Mouse (Mus musculus) forebrain, embryonic 10.5 days (tissue): Measurements from ENCODE around the gene Zfp526. TPM values are rescaled to one million over a fixed set of nuclear protein-coding genes. Genes with fewer than 3 reads are reported as not detected.

Source experiments
- DNase-seq: peaks from one replicate; pipeline ENCODE4 v3.0.0-alpha.2; 2017; ENCODE audit warnings: low spot score; ENCODE audit errors: extremely low spot score
- H3K27ac ChIP-seq: fragments of 300-500 bp; sonication (generic); 2 replicates; pipeline ENCODE4 v1.5.1; 2016; ENCODE audit warnings: mild to moderate bottlenecking
- H3K27me3 ChIP-seq: fragments of 300-500 bp; sonication (generic); 2 replicates; pipeline ENCODE4 v1.6.1; 2016; ENCODE audit warnings: mild to moderate bottlenecking; ENCODE audit not compliant: poor library complexity, severe bottlenecking
- H3K36me3 ChIP-seq: fragments of 300-500 bp; sonication (generic); replicated peaks from 2 replicates; pipeline ENCODE4 v1.6.1; 2016; ENCODE audit warnings: mild to moderate bottlenecking, moderate library complexity
- H3K4me1 ChIP-seq: fragments of 300-500 bp; sonication (generic); 2 replicates; pipeline ENCODE4 v1.6.1; 2016
- H3K4me3 ChIP-seq: fragments of 300-500 bp; sonication (generic); 2 replicates; pipeline ENCODE4 v1.5.1; 2016; ENCODE audit warnings: mild to moderate bottlenecking, moderate library complexity
- H3K9me3 ChIP-seq: fragments of 300-500 bp; sonication (generic); 2 replicates; pipeline ENCODE4 v1.6.1; 2016; ENCODE audit warnings: mild to moderate bottlenecking, moderate library complexity
- WGBS: fragments of 180-500 bp; shearing (Covaris S2); methylation state at CpG from one replicate; pipeline ENCODE4 v1.1.7; 2016; 5-methylcytosine and 5-hydroxymethylcytosine counted together
- polyA plus RNA-seq: library from polyadenylated mRNA; unstranded; fragments of >200 nt; fragmentation: Nextera tagmentation; extraction: Ambion mirVana; gene quantifications from 2 replicates; pipeline ENCODE4 v1.2.1, GENCODE M21; 2016

Gene Zfp526
- polyA plus RNA-seq, 1 experiment from 2014 or later = 2.6 TPM

GRCm38 (mm10) chr7:25217653-25218395 lies 3.4 kb upstream of the Zfp526 start:
- Histone ChIP-seq H3K27me3 (no peaks in the 10 kb centered on the region), H3K4me1 (peaks cover 44% of the 10 kb centered on the region), H3K36me3 (peaks cover 14% of the 10 kb centered on the region), H3K9me3 (no peaks in the 10 kb centered on the region), H3K27ac (no peak overlapping the region), H3K4me3 (peak overlapping the region; percentile 71; the same call in 1 of the 2 replicates)
- DNase-seq = no peak
- 69% methylated on average over 12 of the region's 12 CpGs for WGBS

GRCm38 (mm10) chr7:25218705-25219415 lies 2.4 kb upstream of the Zfp526 start:
- H3K36me3 ChIP-seq = peaks cover 23% of the 10 kb centered on the region

GRCm38 (mm10) chr7:25219416-25219750 lies 1.8 kb upstream of the Zfp526 start:
- H3K4me3 ChIP-seq = peak overlapping the region; percentile 71
- WGBS = under 1% methylated on average over 16 of the region's 16 CpGs
- no peaks in the 10 kb centered on the region for H3K9me3 ChIP-seq
- H3K4me1 ChIP-seq = peaks cover 48% of the 10 kb centered on the region
- no peak for DNase-seq
- no peaks in the 10 kb centered on the region for H3K27me3 ChIP-seq
- peaks cover 25% of the 10 kb centered on the region for H3K36me3 ChIP-seq
- peak overlapping the region; percentile 96 for H3K27ac ChIP-seq

More at GRCm38 (mm10) chr7:25218705-25219415, 2.4 kb upstream of the Zfp526 start:
- H3K27ac ChIP-seq = peak overlapping the region; percentile 96
- peaks cover 48% of the 10 kb centered on the region for H3K4me1 ChIP-seq
- H3K9me3 ChIP-seq = no peaks in the 10 kb centered on the region
- H3K27me3 ChIP-seq = no peaks in the 10 kb centered on the region
- WGBS = 1% methylated on average over 53 of the region's 53 CpGs
- peak; percentile 84 for DNase-seq
- peak overlapping the region; percentile 71 for H3K4me3 ChIP-seq

- 3% methylated on average over 31 of the region's 31 CpGs for WGBS
- Histone ChIP-seq H3K27me3 (no peaks in the 10 kb centered on the region), H3K36me3 (peaks cover 30% of the 10 kb centered on the region), H3K4me1 (peaks cover 48% of the 10 kb centered on the region), H3K9me3 (no peaks in the 10 kb centered on the region), H3K27ac (peak overlapping the region; percentile 96), H3K4me3 (peak overlapping the region; percentile 71)
- peak; percentile 95 for DNase-seq
These were observed 1.3 kb upstream of the Zfp526 start for GRCm38 (mm10) chr7:25219756-25220456.

- 12% methylated on average over 20 of the region's 20 CpGs for WGBS
- H3K27me3 ChIP-seq = no peaks in the 10 kb centered on the region
- DNase-seq = peak; percentile 28
- H3K9me3 ChIP-seq = no peaks in the 10 kb centered on the region
- H3K36me3 ChIP-seq = peaks cover 31% of the 10 kb centered on the region
- H3K4me3 ChIP-seq = peak within 1 kb of the TSS; percentile 71
- peak within 1 kb of the TSS; percentile 96 for H3K27ac ChIP-seq
- H3K4me1 ChIP-seq = peaks cover 48% of the 10 kb centered on the region
These were observed 646 bp upstream of the Zfp526 start, which contains the start of gene Dedd2 for GRCm38 (mm10) chr7:25220457-25221101. Dedd2 (minus strand) TSS chr7:25220615.

- H3K27ac ChIP-seq = peak overlapping the region; percentile 96
- no peaks in the 10 kb centered on the region for H3K27me3 ChIP-seq
- peaks cover 48% of the 10 kb centered on the region for H3K4me1 ChIP-seq
- H3K4me3 ChIP-seq = peak overlapping the region; percentile 71
- no peaks in the 10 kb centered on the region for H3K9me3 ChIP-seq
- H3K36me3 ChIP-seq = peaks cover 47% of the 10 kb centered on the region
- no peak for DNase-seq
- WGBS = 88% methylated on average over 10 of the region's 10 CpGs
These were observed 1.2 kb downstream of the Zfp526 start for GRCm38 (mm10) chr7:25222275-25222967.

GRCm38 (mm10) chr7:25227523-25228300 lies 6.5 kb downstream of the Zfp526 start:
- Histone ChIP-seq H3K27ac (no peak overlapping the region), H3K4me1 (peaks cover 4% of the 10 kb centered on the region), H3K4me3 (no peak overlapping the region), H3K36me3 (peaks cover 98% of the 10 kb centered on the region), H3K9me3 (no peaks in the 10 kb centered on the region), H3K27me3 (no peaks in the 10 kb centered on the region)
- whole genome bisulfite sequencing = 92% methylated on average over 1 of the region's 1 CpGs
- no peak for DNase-seq

- DNase-seq = no peak
- 87% methylated on average over 9 of the region's 9 CpGs for WGBS
- Histone ChIP-seq H3K27ac (no peak overlapping the region), H3K4me1 (peaks cover 7% of the 10 kb centered on the region), H3K36me3 (peaks cover 99% of the 10 kb centered on the region), H3K27me3 (no peaks in the 10 kb centered on the region), H3K9me3 (no peaks in the 10 kb centered on the region), H3K4me3 (no peak overlapping the region)
These were observed 9.6 kb downstream of the Zfp526 start for GRCm38 (mm10) chr7:25230690-25231285.

- WGBS = 72% methylated on average over 5 of the region's 5 CpGs
- Histone ChIP-seq H3K27me3 (no peaks in the 10 kb centered on the region), H3K9me3 (no peaks in the 10 kb centered on the region), H3K4me3 (no peak overlapping the region), H3K36me3 (peaks cover 86% of the 10 kb centered on the region), H3K4me1 (peaks cover 19% of the 10 kb centered on the region), H3K27ac (no peak overlapping the region)
- DNase-seq = no peak
These were observed 10.9 kb downstream of the Zfp526 start for GRCm38 (mm10) chr7:25232101-25232648.

- H3K4me3 ChIP-seq = no peak overlapping the region
- H3K27ac ChIP-seq = no peak overlapping the region
- peaks cover 77% of the 10 kb centered on the region for H3K36me3 ChIP-seq
- WGBS = 91% methylated on average over 2 of the region's 2 CpGs
- H3K27me3 ChIP-seq = no peaks in the 10 kb centered on the region
- peaks cover 19% of the 10 kb centered on the region for H3K4me1 ChIP-seq
- no peaks in the 10 kb centered on the region for H3K9me3 ChIP-seq
- DNase-seq = no peak
These were observed 11.8 kb downstream of the Zfp526 start for GRCm38 (mm10) chr7:25233061-25233460.

GRCm38 (mm10) chr7:25235526-25235925 lies 14.3 kb downstream of the Zfp526 start:
- Histone ChIP-seq H3K27me3 (no peaks in the 10 kb centered on the region), H3K4me3 (peak overlapping the region; percentile 96; the same call in 1 of the 2 replicates), H3K36me3 (peaks cover 55% of the 10 kb centered on the region), H3K27ac (no peak overlapping the region), H3K4me1 (peaks cover 36% of the 10 kb centered on the region), H3K9me3 (no peaks in the 10 kb centered on the region)
- WGBS = 96% methylated on average over 5 of the region's 5 CpGs
- DNase-seq = no peak
